Mouse (Mus musculus) urinary bladder, postnatal 0 days (tissue): Measurements from ENCODE around the gene H2-M5. TPM values are rescaled to one million over a fixed set of nuclear protein-coding genes. Genes with fewer than 3 reads are reported as not detected.

Experiments
- polyA plus RNA-seq: library from polyadenylated mRNA; unstranded; fragments of >200 nt; fragmentation: Nextera tagmentation; extraction: Ambion mirVana; gene quantifications from 2 replicates; pipeline ENCODE4 v1.2.1, GENCODE M21; 2015

H2-M5 gene
- 0.34 and 0.47 TPM in 2 replicates for polyA plus RNA-seq

DNA sequence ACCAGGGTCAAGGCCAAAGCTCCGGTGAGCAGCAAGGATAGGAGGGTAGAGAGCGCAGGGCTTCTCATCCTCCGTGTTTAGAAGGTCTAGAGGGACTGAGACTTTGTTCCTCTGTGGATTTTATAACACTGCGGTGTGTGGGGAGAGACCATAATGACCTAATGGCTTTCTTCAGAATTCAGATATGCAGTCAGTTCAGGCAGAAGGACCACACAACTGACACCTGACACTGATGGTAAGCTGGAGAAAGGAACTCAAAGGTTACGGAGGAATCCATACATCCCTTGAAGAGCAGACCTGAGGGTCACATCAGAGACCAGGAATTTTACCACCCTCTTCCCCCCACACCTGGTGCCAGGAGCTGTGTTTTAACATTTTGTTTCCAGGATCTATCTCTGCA is at the start of gene H2-M5:
Gene H2-M5 (minus strand): TSS at position 101 of the 400 bp plus-strand sequence.

DNA sequence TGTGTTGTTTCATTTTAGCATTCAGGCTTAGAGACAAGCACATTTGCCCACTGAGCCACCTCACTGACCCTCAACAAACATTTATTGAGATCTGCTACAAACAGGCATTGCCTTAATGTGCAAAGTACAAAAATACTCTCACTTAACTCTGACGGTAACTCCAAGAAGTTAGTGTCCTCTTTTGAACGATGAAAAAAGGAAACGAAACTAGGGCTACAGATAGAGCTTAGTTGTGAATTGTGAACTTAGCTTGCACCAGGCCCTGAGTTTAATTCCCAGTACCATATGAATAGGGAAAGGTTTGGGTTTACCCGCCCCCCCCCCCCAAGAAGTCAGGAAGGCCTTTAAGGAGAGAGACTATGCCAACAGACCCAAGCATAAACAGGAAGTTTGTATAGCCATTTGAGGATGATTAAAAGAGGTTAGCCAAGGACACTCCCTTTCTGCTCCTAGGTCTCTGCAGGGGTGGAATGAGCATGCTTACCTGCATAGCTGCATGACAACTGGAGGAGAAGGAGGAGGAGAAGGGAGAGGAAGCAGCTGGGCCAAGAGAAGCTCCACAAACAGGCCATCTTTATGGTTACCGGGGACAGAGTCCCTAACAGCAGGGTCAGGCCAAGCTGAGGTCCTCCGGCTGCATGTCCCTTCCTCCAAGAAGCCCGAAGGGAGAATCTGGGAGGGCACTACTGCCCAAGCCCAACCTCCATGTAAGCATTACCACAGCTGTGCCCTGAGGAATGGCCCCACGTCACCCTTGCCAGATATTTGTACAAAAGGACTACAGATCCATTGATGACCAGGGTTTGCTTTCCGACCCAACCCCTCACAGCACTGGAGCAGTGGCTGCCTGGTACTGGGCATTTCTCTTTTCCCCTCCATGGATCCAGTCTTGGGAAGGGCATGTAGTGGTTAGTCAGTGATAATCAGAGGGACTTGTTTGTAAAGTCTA is 33.6 kb upstream of the H2-M5 start, which contains the start of gene Mog:
Gene Mog (minus strand): TSS at position 771 of the 949 bp plus-strand sequence.

DNA sequence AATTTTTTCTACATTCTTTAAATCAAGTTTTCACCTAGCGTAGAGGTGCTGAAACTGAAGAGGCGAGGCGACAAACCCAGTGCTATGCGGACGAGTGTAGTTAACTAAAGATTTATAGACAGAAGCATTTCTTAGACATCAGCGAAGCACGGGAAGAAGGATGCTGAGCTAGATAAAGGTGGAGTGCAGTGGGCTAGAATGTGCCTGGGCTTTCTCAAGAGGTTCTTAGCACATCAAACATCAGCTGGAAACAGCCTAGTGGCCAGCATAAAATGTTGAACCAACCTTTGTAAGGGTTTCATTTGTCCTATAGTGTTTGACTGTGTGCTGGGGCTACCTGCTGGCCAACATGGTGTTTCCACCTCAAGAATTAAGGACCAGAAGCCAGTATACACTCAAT is 11.5 kb upstream of the H2-M5 start, which contains the start of gene Zfp57:
Gene Zfp57 (plus strand): TSS at position 301 of the 400 bp plus-strand sequence.

DNA sequence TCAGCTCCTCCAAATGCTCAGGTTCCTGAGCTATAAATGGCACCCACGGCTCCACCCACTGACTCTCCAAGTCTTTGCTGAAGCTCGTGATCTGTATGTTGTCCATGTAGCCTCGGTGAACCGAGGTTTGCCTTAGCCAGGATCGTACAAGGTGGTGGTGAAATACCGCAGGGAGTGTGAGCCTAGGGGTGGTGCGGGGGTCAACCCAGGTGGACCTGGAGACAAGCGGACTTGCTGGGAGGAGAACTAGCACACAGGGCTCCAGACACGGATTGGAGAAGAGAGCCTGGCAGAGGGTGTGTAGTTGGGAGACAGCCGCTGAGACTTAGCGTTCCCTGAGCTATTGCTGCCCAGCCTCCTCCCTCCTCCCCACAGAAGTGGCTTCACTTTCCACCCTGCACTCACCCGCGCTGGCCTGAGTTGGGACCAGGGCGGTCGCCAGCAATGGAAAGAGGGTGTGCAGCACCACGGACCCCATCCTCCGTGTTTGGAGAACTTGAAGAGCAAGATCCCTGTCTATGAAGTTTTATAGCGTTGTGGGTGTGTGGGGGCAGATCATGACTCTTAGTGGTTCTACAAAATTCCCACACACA is 8.0 kb downstream of the H2-M5 start, which contains the start of gene 2410137M14Rik:
Gene 2410137M14Rik (minus strand): TSS at position 17 of the 593 bp plus-strand sequence.

DNA sequence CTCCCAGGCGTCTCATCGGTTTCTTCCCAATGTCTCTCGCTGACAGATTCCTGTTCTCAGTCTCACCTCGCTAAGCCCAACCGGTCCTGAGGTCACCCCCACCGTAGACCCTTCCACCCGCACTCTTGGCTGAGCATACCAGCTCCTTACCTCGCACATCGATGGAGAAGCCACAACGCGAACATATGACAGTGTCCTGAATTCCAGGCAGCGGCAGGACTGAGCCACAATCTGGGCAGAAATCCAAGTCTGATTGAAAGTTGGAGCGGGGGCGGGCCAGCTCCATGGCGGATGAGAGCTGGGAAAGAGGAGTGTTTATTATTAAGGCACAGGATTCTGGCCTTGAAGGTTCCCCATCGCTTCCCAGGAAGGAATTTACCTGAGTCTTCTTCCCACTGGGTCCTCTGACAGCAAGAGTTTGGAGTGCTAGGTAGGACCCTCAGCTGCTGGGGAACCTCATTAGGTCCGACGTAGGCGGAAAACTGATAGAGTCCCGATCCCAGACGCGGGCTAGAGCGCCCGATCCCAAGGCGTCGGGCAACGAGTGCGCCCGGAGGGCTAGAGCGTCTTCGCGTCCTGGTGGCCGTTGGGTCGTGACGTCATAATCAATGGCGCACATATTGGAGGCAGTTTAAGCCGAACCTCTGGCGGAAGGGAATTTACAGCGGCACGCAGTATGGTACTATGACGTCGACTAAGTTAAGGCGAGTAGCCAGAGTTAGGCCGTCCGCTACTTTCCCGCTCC is 31.2 kb downstream of the H2-M5 start, which contains the start of the genes Znrd1 and Znrd1as:
Gene Znrd1 (minus strand): TSS at position 561 of the 745 bp plus-strand sequence.
Gene Znrd1as (plus strand): TSS at position 594 of the 745 bp plus-strand sequence.

DNA sequence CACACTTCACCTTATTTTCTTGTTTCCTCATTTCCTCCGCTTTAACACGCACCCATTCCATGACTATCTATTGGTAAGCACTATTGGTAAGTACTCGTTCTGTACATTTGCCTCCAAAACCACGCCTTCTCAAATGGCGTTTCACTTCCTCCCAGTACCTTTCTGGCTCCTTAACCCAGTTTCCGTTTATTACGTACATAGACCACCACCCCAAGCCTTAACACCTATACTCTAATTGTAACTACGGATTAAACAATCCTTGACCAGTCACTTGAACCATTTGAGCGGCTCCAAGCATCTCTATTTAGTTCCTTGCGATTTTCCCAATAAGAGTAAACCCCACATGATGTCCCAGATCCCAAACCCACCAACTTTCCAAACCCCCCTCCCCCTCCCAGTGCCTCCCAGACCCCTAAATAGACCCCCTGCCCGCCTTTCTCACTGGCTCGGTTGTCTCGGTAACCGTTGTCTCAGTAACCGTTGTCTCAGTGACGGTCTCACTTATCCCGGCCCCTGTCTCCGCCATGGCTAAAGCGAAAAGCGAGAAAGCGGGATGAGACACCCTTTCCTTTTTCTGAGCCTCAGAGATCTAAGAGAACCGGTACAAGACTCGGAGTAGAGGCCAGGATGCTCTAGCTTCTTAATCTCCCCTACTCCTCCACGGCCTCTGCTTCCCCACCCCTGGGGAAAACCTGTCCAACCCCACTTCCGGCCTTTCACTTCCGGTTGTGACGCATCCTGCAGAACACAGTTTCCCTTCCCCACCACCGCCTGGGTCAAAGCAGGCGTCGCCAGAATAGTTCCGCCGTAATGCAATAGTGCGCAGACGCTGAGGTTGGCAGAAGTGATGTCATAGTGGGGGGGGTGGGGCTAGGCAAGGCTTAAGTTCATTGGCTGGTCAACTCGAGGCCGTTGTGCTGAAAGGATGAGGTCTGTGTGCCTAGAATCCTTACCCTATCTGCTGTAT is 38.1 kb downstream of the H2-M5 start, which contains the start of gene Ppp1r11:
Gene Ppp1r11 (minus strand): TSS at position 761 of the 967 bp plus-strand sequence.

DNA sequence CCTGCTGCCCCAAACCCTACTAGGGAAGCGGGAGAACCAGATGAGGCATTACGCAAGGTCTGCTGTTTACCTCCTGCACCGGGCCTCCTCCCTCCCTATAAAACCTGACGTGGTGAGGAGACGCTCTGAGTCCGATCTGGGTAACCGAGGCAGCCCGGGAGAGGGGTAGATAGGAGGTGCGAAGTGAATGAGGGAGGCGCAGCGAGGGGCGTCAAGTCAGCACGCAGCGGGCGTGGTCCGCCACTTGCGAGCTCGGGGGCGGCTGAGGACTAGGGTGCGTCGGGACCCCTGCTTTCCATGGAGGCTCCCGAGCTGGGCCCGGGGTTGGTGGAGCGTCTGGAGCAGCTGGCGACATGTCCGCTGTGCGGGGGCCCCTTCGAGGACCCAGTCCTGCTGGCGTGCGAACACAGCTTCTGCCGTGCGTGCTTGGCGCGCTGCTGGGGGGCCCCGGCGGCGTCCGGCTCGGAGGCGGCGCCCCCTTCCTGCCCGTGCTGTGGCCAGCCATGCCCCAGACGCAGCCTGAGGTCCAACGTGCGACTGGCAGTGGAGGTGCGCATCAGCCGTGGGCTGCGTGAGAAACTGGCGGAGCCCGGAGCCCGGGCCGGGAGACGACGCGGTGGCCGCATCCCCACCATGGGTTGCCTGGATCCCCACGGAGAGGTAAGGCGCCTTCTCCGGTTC is 46.4 kb downstream of the H2-M5 start, which contains the start of gene Rnf39:
Gene Rnf39 (plus strand): TSS at position 128 of the 681 bp plus-strand sequence.

Other genes starting within 250 kb of the H2-M5 start
- not detected in 2 replicates for gene H2-M10.5, start 216.6 kb downstream of the H2-M5 start, polyA plus RNA-seq
- gene H2-M10.6, start 177.4 kb downstream of the H2-M5 start, polyA plus RNA-seq, result not detected in 2 replicates
- gene Trim26, start 152.4 kb downstream of the H2-M5 start, polyA plus RNA-seq, result 26.9 and 28.6 TPM in 2 replicates
- gene Trim15, start 122.3 kb downstream of the H2-M5 start, polyA plus RNA-seq, result 0.06 TPM in 1 of 2 replicates, not detected in the other
- gene Trim10, start 120.0 kb downstream of the H2-M5 start, polyA plus RNA-seq, result 0.52 and 1.4 TPM in 2 replicates
- not detected in 2 replicates for gene Trim40, start 99.4 kb downstream of the H2-M5 start, polyA plus RNA-seq
- gene Trim31, start 91.4 kb downstream of the H2-M5 start, polyA plus RNA-seq, result not detected in 2 replicates
- 5.2 and 7.4 TPM in 2 replicates for gene Rnf39, start 46.6 kb downstream of the H2-M5 start, polyA plus RNA-seq
- 103 and 106 TPM in 2 replicates for gene Ppp1r11, start 37.8 kb downstream of the H2-M5 start, polyA plus RNA-seq
- 45.3 and 49.1 TPM in 2 replicates for gene Znrd1, start 31.0 kb downstream of the H2-M5 start, polyA plus RNA-seq
- gene Znrd1as, start 30.9 kb downstream of the H2-M5 start, polyA plus RNA-seq, result 4.8 and 5.9 TPM in 2 replicates
- 0.25 TPM in 1 of 2 replicates, not detected in the other for gene 2410137M14Rik, start 8.3 kb downstream of the H2-M5 start, polyA plus RNA-seq
- gene Zfp57, start 11.6 kb upstream of the H2-M5 start, polyA plus RNA-seq, result 22.6 and 30.9 TPM in 2 replicates
- gene Mog, start 33.9 kb upstream of the H2-M5 start, polyA plus RNA-seq, result not detected in 2 replicates
- gene Gabbr1, start 56.4 kb upstream of the H2-M5 start, polyA plus RNA-seq, result 9.2 and 9.7 TPM in 2 replicates
- gene Olfr90, start 99.0 kb upstream of the H2-M5 start, polyA plus RNA-seq, result not detected in 2 replicates
- gene Olfr91, start 108.7 kb upstream of the H2-M5 start, polyA plus RNA-seq, result not detected in 2 replicates
- gene Olfr92, start 130.6 kb upstream of the H2-M5 start, polyA plus RNA-seq, result not detected in 2 replicates
- gene Olfr93, start 172.0 kb upstream of the H2-M5 start, polyA plus RNA-seq, result not detected in 2 replicates
- 0.13 TPM in 1 of 2 replicates, not detected in the other for gene Ubd, start 204.4 kb upstream of the H2-M5 start, polyA plus RNA-seq
- 0.18 and 0.19 TPM in 2 replicates for gene Olfr94, start 211.5 kb upstream of the H2-M5 start, polyA plus RNA-seq
- not detected in 2 replicates for gene Olfr95, start 223.6 kb upstream of the H2-M5 start, polyA plus RNA-seq
- gene Olfr96, start 230.6 kb upstream of the H2-M5 start, polyA plus RNA-seq, result not detected in 2 replicates
- not detected in 2 replicates for gene Olfr97, start 247.8 kb upstream of the H2-M5 start, polyA plus RNA-seq